Mouse (Mus musculus) intestine, embryonic 16.5 days (tissue): ENCODE measurements around the gene Macrod1. TPM values are rescaled to one million over a fixed set of nuclear protein-coding genes. Genes with fewer than 3 reads are reported as not detected.
"Not testable (repeated sequence)": the region's sequence is repeated elsewhere in the genome, so short reads cannot be mapped to it uniquely, and the experiment has no call there.

Source experiments
- ATAC-seq: fragments of 200-750 bp; cut with Nextera tagmentation; 2 replicates; pipeline ENCODE4 v1.8.0; 2017; ENCODE audit warnings: moderate TSS enrichment, moderate library complexity
- H3K27ac ChIP-seq: fragments of 300-500 bp; sonication (generic); 2 replicates; pipeline ENCODE4 v1.5.1; 2014; ENCODE audit warnings: mild to moderate bottlenecking, low read length
- H3K27me3 ChIP-seq: fragments of 300-500 bp; sonication (generic); replicated peaks from 2 replicates; pipeline ENCODE4 v1.6.1; 2014; ENCODE audit warnings: low read length, control low read depth, mixed read lengths; ENCODE audit not compliant: control insufficient read depth, insufficient read depth
- H3K36me3 ChIP-seq: fragments of 300-500 bp; sonication (generic); 2 replicates; pipeline ENCODE4 v1.6.1; 2014; ENCODE audit warnings: low read length, control low read depth; ENCODE audit not compliant: control insufficient read depth, insufficient read depth
- H3K4me1 ChIP-seq: fragments of 300-500 bp; sonication (generic); 2 replicates; pipeline ENCODE4 v1.6.1; 2014; ENCODE audit warnings: low read length, control low read depth, mixed read lengths; ENCODE audit not compliant: control insufficient read depth, insufficient read depth
- H3K4me2 ChIP-seq: fragments of 300-500 bp; sonication (generic); 2 replicates; pipeline ENCODE4 v1.6.1; 2014; ENCODE audit warnings: low read depth, low read length, control low read depth
- H3K4me3 ChIP-seq: fragments of 300-500 bp; sonication (generic); 2 replicates; pipeline ENCODE4 v1.5.1; 2014; ENCODE audit warnings: mild to moderate bottlenecking, low read length
- H3K9ac ChIP-seq: fragments of 300-500 bp; sonication (generic); 2 replicates; pipeline ENCODE4 v1.6.1; 2014; ENCODE audit warnings: low read depth, low read length
- H3K9me3 ChIP-seq: fragments of 300-500 bp; sonication (generic); 2 replicates; pipeline ENCODE4 v1.6.1; 2016; ENCODE audit warnings: low read length, control low read depth; ENCODE audit not compliant: control insufficient read depth
- WGBS: fragments of 180-500 bp; shearing (Covaris S2); extraction: QIAGEN DNeasy Blood & Tissue Kit; methylation state at CpG from one replicate; pipeline ENCODE4 v1.1.7; 2014; 5-methylcytosine and 5-hydroxymethylcytosine counted together
- polyA plus RNA-seq: library from polyadenylated mRNA; unstranded; fragments of >200 nt; fragmentation: Nextera tagmentation; extraction: Ambion mirVana; gene quantifications from 2 replicates; pipeline ENCODE4 v1.2.1, GENCODE M21; 2015

The Macrod1 gene
- polyA plus RNA-seq, 1 experiment from 2014 or later = 11.6 TPM

GRCm38 (mm10) chr19:7053382-7053781 lies 3.2 kb upstream of the Macrod1 start:
- not testable (repeated sequence) for ATAC-seq, H3K27ac ChIP-seq, H3K27me3 ChIP-seq, H3K36me3 ChIP-seq, H3K4me3 ChIP-seq, H3K4me2 ChIP-seq, H3K9ac ChIP-seq, H3K9me3 ChIP-seq
- 81% methylated on average over 4 of the region's 4 CpGs for WGBS
- H3K4me1 ChIP-seq = peaks cover 17% of the 10 kb centered on the region

- WGBS = 46% methylated on average over 10 of the region's 10 CpGs
- Histone ChIP-seq H3K9me3 (no peaks in the 10 kb centered on the region), H3K4me1 (peaks cover 19% of the 10 kb centered on the region), H3K9ac (no peak overlapping the region), H3K4me3 (no peak overlapping the region), H3K27me3 (no peaks in the 10 kb centered on the region), H3K4me2 (no peak overlapping the region), H3K36me3 (no peaks in the 10 kb centered on the region), H3K27ac (no peak overlapping the region)
- no peak for ATAC-seq
These were observed 1.8 kb upstream of the Macrod1 start for GRCm38 (mm10) chr19:7054772-7055171.

GRCm38 (mm10) chr19:7055173-7055572 lies 1.4 kb upstream of the Macrod1 start:
- Histone ChIP-seq H3K36me3 (no peaks in the 10 kb centered on the region), H3K4me1 (peaks cover 19% of the 10 kb centered on the region), H3K9me3 (no peaks in the 10 kb centered on the region), H3K4me2 (no peak overlapping the region), H3K4me3 (no peak overlapping the region), H3K9ac (no peak overlapping the region), H3K27me3 (no peaks in the 10 kb centered on the region), H3K27ac (no peak overlapping the region)
- 37% methylated on average over 3 of the region's 3 CpGs for WGBS
- ATAC-seq = no peak

- peak overlapping the region; percentile 39 for H3K27ac ChIP-seq
These were observed 614 bp downstream of the Macrod1 start for GRCm38 (mm10) chr19:7057126-7057721.

GRCm38 (mm10) chr19:7057722-7058207 lies 1.2 kb downstream of the Macrod1 start:
- ATAC-seq = peak; percentile 88
- H3K27me3 ChIP-seq = no peaks in the 10 kb centered on the region
- peak overlapping the region; percentile 80 for H3K9ac ChIP-seq
- H3K9me3 ChIP-seq = no peaks in the 10 kb centered on the region
- H3K4me3 ChIP-seq = peak overlapping the region; percentile 73
- peaks cover 19% of the 10 kb centered on the region for H3K4me1 ChIP-seq
- H3K27ac ChIP-seq = peak overlapping the region; percentile 39
- H3K36me3 ChIP-seq = no peaks in the 10 kb centered on the region
- WGBS = under 1% methylated on average over 15 of the region's 15 CpGs
- H3K4me2 ChIP-seq = peak overlapping the region; percentile 100

More at GRCm38 (mm10) chr19:7057126-7057721, 614 bp downstream of the Macrod1 start:
- 2% methylated on average over 16 of the region's 16 CpGs for WGBS
- Histone ChIP-seq H3K4me2 (peak overlapping the region; percentile 100), H3K9me3 (no peaks in the 10 kb centered on the region), H3K36me3 (no peaks in the 10 kb centered on the region), H3K4me3 (peak overlapping the region; percentile 73), H3K27me3 (no peaks in the 10 kb centered on the region), H3K4me1 (peaks cover 19% of the 10 kb centered on the region), H3K9ac (peak overlapping the region; percentile 80)
- ATAC-seq = peak; percentile 61

GRCm38 (mm10) chr19:7058541-7058940 lies 1.9 kb downstream of the Macrod1 start:
- no peak overlapping the region for H3K9ac ChIP-seq
- WGBS = 68% methylated on average over 6 of the region's 6 CpGs
- H3K4me2 ChIP-seq = peak overlapping the region; percentile 100; the same call in 1 of the 2 replicates
- H3K4me3 ChIP-seq = no peak overlapping the region
- no peaks in the 10 kb centered on the region for H3K27me3 ChIP-seq
- ATAC-seq = no peak
- H3K27ac ChIP-seq = peak overlapping the region; percentile 3; the same call in 1 of the 2 replicates
- H3K4me1 ChIP-seq = peaks cover 19% of the 10 kb centered on the region
- no peaks in the 10 kb centered on the region for H3K36me3 ChIP-seq
- H3K9me3 ChIP-seq = no peaks in the 10 kb centered on the region

- Histone ChIP-seq H3K27ac (no peak overlapping the region), H3K9me3 (no peaks in the 10 kb centered on the region), H3K4me2 (no peak overlapping the region), H3K27me3 (no peaks in the 10 kb centered on the region), H3K36me3 (no peaks in the 10 kb centered on the region), H3K4me1 (peaks cover 22% of the 10 kb centered on the region), H3K9ac (no peak overlapping the region), H3K4me3 (no peak overlapping the region)
- no peak for ATAC-seq
- 87% methylated on average over 5 of the region's 5 CpGs for WGBS
These were observed 5.5 kb downstream of the Macrod1 start for GRCm38 (mm10) chr19:7062110-7062509.

- H3K4me2 ChIP-seq = no peak overlapping the region
- no peak overlapping the region for H3K27ac ChIP-seq
- WGBS = 92% methylated on average over 8 of the region's 8 CpGs
- ATAC-seq = no peak
- H3K36me3 ChIP-seq = no peaks in the 10 kb centered on the region
- peaks cover 6% of the 10 kb centered on the region; the same call in 1 of the 2 replicates for H3K27me3 ChIP-seq
- no peak overlapping the region for H3K4me3 ChIP-seq
- no peaks in the 10 kb centered on the region for H3K9me3 ChIP-seq
- H3K4me1 ChIP-seq = peaks cover 22% of the 10 kb centered on the region
- no peak overlapping the region for H3K9ac ChIP-seq
These were observed 6.3 kb downstream of the Macrod1 start for GRCm38 (mm10) chr19:7062916-7063315.

GRCm38 (mm10) chr19:7064571-7064970 lies 8.0 kb downstream of the Macrod1 start:
- no peak overlapping the region for H3K9ac ChIP-seq
- 3% methylated on average over 3 of the region's 3 CpGs for WGBS
- no peaks in the 10 kb centered on the region for H3K36me3 ChIP-seq
- H3K27me3 ChIP-seq = peaks cover 15% of the 10 kb centered on the region; the same call in 1 of the 2 replicates
- H3K9me3 ChIP-seq = no peaks in the 10 kb centered on the region
- H3K4me2 ChIP-seq = no peak overlapping the region
- ATAC-seq = peak; percentile 55
- no peak overlapping the region for H3K27ac ChIP-seq
- no peak overlapping the region for H3K4me3 ChIP-seq
- peaks cover 26% of the 10 kb centered on the region for H3K4me1 ChIP-seq
